Mouse (Mus musculus) kidney, embryonic 15.5 days (tissue): ENCODE measurements around the gene Pip4k2a. TPM values are rescaled to one million over a fixed set of nuclear protein-coding genes. Genes with fewer than 3 reads are reported as not detected.

ENCODE experiments used
- polyA plus RNA-seq: library from polyadenylated mRNA; unstranded; fragments of >200 nt; fragmentation: Nextera tagmentation; extraction: Ambion mirVana; gene quantifications from 2 replicates; pipeline ENCODE4 v1.2.1, GENCODE M21; 2015

Pip4k2a gene
- polyA plus RNA-seq, 1 experiment from 2014 or later: 13.2 TPM

Other genes starting within 250 kb of the Pip4k2a start
- 0.27 and 0.33 TPM in 2 replicates for gene 4930426L09Rik, start 217 bp upstream of the Pip4k2a start, polyA plus RNA-seq
- gene Armc3, start 201.2 kb upstream of the Pip4k2a start, polyA plus RNA-seq: 0.12 and 0.14 TPM in 2 replicates